Mouse (Mus musculus): ENCODE measurements around the gene Tjp1. TPM values are rescaled to one million over a fixed set of nuclear protein-coding genes. Genes with fewer than 3 reads are reported as not detected.
A peak's percentile ranks its signal among the peaks of the same experiment; 100 is the strongest.

Tjp1 gene
- polyA plus RNA-seq, 1 experiment, result 19.3 TPM

- Histone ChIP-seq H3K79me3 (ENCODE audit: low read depth) (no peaks in the 10 kb centered on the region), H3K36me3 (ENCODE audit: control insufficient read depth, insufficient read depth) (no peaks in the 10 kb centered on the region), H3K4me3 (ENCODE audit: insufficient read depth, poor library complexity, severe bottlenecking) (no peak overlapping the region), H3K79me2 (ENCODE audit: control insufficient read depth, insufficient read depth) (no peaks in the 10 kb centered on the region), H3K27me3 (ENCODE audit: control insufficient read depth, insufficient read depth, insufficient read length) (no peaks in the 10 kb centered on the region), H3ac (ENCODE audit: control insufficient read depth, insufficient read length, low read depth) (no peak overlapping the region)
- TF ChIP-seq CTCF (IDR thresholded peaks at IDR 0.05; ENCODE audit: control insufficient read depth, insufficient read depth, insufficient read length) (no peak), CEBPB (IDR thresholded peaks at IDR 0.05; ENCODE audit: low read depth) (no peak), MAX (IDR thresholded peaks at IDR 0.05) (no peak), MYOG (IDR thresholded peaks at IDR 0.05; ENCODE audit: control insufficient read depth, extremely low read depth, insufficient read length) (no peak), MYOD1 (IDR thresholded peaks at IDR 0.05; ENCODE audit: control insufficient read depth, insufficient read length, low read depth) (no peak), USF1 (IDR thresholded peaks at IDR 0.05; ENCODE audit: low read depth) (no peak), FOSL1 (IDR thresholded peaks at IDR 0.05; ENCODE audit: insufficient read depth, low read length, poor library complexity, severe bottlenecking) (no peak)
These were observed 113.3 kb downstream of the Tjp1 start for GRCm38 (mm10) chr7:65413946-65414945.

GRCm38 (mm10) chr7:65410668-65411067, 116.9 kb downstream of the Tjp1 start:
- H3K27me3 ChIP-seq (ENCODE audit: control insufficient read depth, insufficient read depth, insufficient read length), result no peaks in the 10 kb centered on the region
- H3K36me3 ChIP-seq (ENCODE audit: control insufficient read depth, insufficient read depth), result no peaks in the 10 kb centered on the region
- no peaks in the 10 kb centered on the region for H3K79me3 ChIP-seq (ENCODE audit: low read depth)
- TF ChIP-seq MAX (IDR thresholded peaks at IDR 0.05), result no peak
- TF ChIP-seq CEBPB (IDR thresholded peaks at IDR 0.05; ENCODE audit: low read depth), result peak; percentile 94
- TF ChIP-seq MYOD1 (IDR thresholded peaks at IDR 0.05; ENCODE audit: control insufficient read depth, insufficient read length, low read depth), result peak; percentile 89
- no peak for TF ChIP-seq FOSL1 (IDR thresholded peaks at IDR 0.05; ENCODE audit: insufficient read depth, low read length, poor library complexity, severe bottlenecking)
- H3K79me2 ChIP-seq (ENCODE audit: control insufficient read depth, insufficient read depth), result no peaks in the 10 kb centered on the region
- H3K4me3 ChIP-seq (ENCODE audit: insufficient read depth, poor library complexity, severe bottlenecking), result no peak overlapping the region
- no peak overlapping the region for H3ac ChIP-seq (ENCODE audit: control insufficient read depth, insufficient read length, low read depth)

- TF ChIP-seq MAX (IDR thresholded peaks at IDR 0.05), result no peak
- no peak for TF ChIP-seq USF1 (IDR thresholded peaks at IDR 0.05; ENCODE audit: low read depth)
- no peak for TF ChIP-seq MYOG (IDR thresholded peaks at IDR 0.05; ENCODE audit: control insufficient read depth, extremely low read depth, insufficient read length)
- TF ChIP-seq FOSL1 (IDR thresholded peaks at IDR 0.05; ENCODE audit: insufficient read depth, low read length, poor library complexity, severe bottlenecking), result no peak
- no peak for TF ChIP-seq CTCF (IDR thresholded peaks at IDR 0.05; ENCODE audit: control insufficient read depth, insufficient read depth, insufficient read length)
- TF ChIP-seq MYOD1 (IDR thresholded peaks at IDR 0.05; ENCODE audit: control insufficient read depth, insufficient read length, low read depth), result no peak
These were observed 121.2 kb downstream of the Tjp1 start for GRCm38 (mm10) chr7:65406427-65406826.

GRCm38 (mm10) chr7:65402516-65402915, 125.1 kb downstream of the Tjp1 start:
- Histone ChIP-seq H3K79me3 (ENCODE audit: low read depth) (no peaks in the 10 kb centered on the region), H3K79me2 (ENCODE audit: control insufficient read depth, insufficient read depth) (no peaks in the 10 kb centered on the region), H3K4me3 (ENCODE audit: insufficient read depth, poor library complexity, severe bottlenecking) (no peak overlapping the region), H3ac (ENCODE audit: control insufficient read depth, insufficient read length, low read depth) (no peak overlapping the region), H3K27me3 (ENCODE audit: control insufficient read depth, insufficient read depth, insufficient read length) (no peaks in the 10 kb centered on the region), H3K36me3 (ENCODE audit: control insufficient read depth, insufficient read depth) (no peaks in the 10 kb centered on the region)
- TF ChIP-seq MYOG (IDR thresholded peaks at IDR 0.05; ENCODE audit: control insufficient read depth, extremely low read depth, insufficient read length), result no peak

More at GRCm38 (mm10) chr7:65406427-65406826, 121.2 kb downstream of the Tjp1 start:
- Histone ChIP-seq H3K27me3 (ENCODE audit: control insufficient read depth, insufficient read depth, insufficient read length) (no peaks in the 10 kb centered on the region), H3K36me3 (ENCODE audit: control insufficient read depth, insufficient read depth) (no peaks in the 10 kb centered on the region), H3ac (ENCODE audit: control insufficient read depth, insufficient read length, low read depth) (no peak overlapping the region), H3K79me3 (ENCODE audit: low read depth) (no peaks in the 10 kb centered on the region), H3K79me2 (ENCODE audit: control insufficient read depth, insufficient read depth) (no peaks in the 10 kb centered on the region), H3K4me3 (ENCODE audit: insufficient read depth, poor library complexity, severe bottlenecking) (no peak overlapping the region)

- no peaks in the 10 kb centered on the region for H3K27me3 ChIP-seq (ENCODE audit: control insufficient read depth, insufficient read depth, insufficient read length)
- no peaks in the 10 kb centered on the region for H3K79me2 ChIP-seq (ENCODE audit: control insufficient read depth, insufficient read depth)
- TF ChIP-seq MYOD1 (IDR thresholded peaks at IDR 0.05; ENCODE audit: control insufficient read depth, insufficient read length, low read depth) (no peak), FOSL1 (IDR thresholded peaks at IDR 0.05; ENCODE audit: insufficient read depth, low read length, poor library complexity, severe bottlenecking) (no peak), CTCF (IDR thresholded peaks at IDR 0.05; ENCODE audit: control insufficient read depth, insufficient read depth, insufficient read length) (no peak), MYOG (IDR thresholded peaks at IDR 0.05; ENCODE audit: control insufficient read depth, extremely low read depth, insufficient read length) (no peak), USF1 (IDR thresholded peaks at IDR 0.05; ENCODE audit: low read depth) (no peak), CEBPB (IDR thresholded peaks at IDR 0.05; ENCODE audit: low read depth) (no peak), MAX (IDR thresholded peaks at IDR 0.05) (no peak)
- no peaks in the 10 kb centered on the region for H3K36me3 ChIP-seq (ENCODE audit: control insufficient read depth, insufficient read depth)
- H3K79me3 ChIP-seq (ENCODE audit: low read depth), result no peaks in the 10 kb centered on the region
- no peak overlapping the region for H3ac ChIP-seq (ENCODE audit: control insufficient read depth, insufficient read length, low read depth)
- no peak overlapping the region for H3K4me3 ChIP-seq (ENCODE audit: insufficient read depth, poor library complexity, severe bottlenecking)
These were observed 126.0 kb downstream of the Tjp1 start for GRCm38 (mm10) chr7:65401622-65402021.

- TF ChIP-seq MAX (IDR thresholded peaks at IDR 0.05) (no peak), FOSL1 (IDR thresholded peaks at IDR 0.05; ENCODE audit: insufficient read depth, low read length, poor library complexity, severe bottlenecking) (no peak), USF1 (IDR thresholded peaks at IDR 0.05; ENCODE audit: low read depth) (no peak), MYOG (IDR thresholded peaks at IDR 0.05; ENCODE audit: control insufficient read depth, extremely low read depth, insufficient read length) (no peak), CTCF (IDR thresholded peaks at IDR 0.05; ENCODE audit: control insufficient read depth, insufficient read depth, insufficient read length) (no peak), MYOD1 (IDR thresholded peaks at IDR 0.05; ENCODE audit: control insufficient read depth, insufficient read length, low read depth) (no peak), CEBPB (IDR thresholded peaks at IDR 0.05; ENCODE audit: low read depth) (no peak)
- Histone ChIP-seq H3K27me3 (ENCODE audit: control insufficient read depth, insufficient read depth, insufficient read length) (no peaks in the 10 kb centered on the region), H3K79me2 (ENCODE audit: control insufficient read depth, insufficient read depth) (no peaks in the 10 kb centered on the region), H3ac (ENCODE audit: control insufficient read depth, insufficient read length, low read depth) (no peak overlapping the region), H3K79me3 (ENCODE audit: low read depth) (no peaks in the 10 kb centered on the region), H3K36me3 (ENCODE audit: control insufficient read depth, insufficient read depth) (no peaks in the 10 kb centered on the region), H3K4me3 (ENCODE audit: insufficient read depth, poor library complexity, severe bottlenecking) (no peak overlapping the region)
These were observed 131.7 kb downstream of the Tjp1 start for GRCm38 (mm10) chr7:65395891-65396290.
